Mouse (Mus musculus): ENCODE measurements around the gene Npr1.

The Npr1 gene

GRCm38 (mm10) chr3:90475831-90476611, 10.4 kb upstream of the Npr1 start, which contains the start of gene Ilf2:
Gene Ilf2 (plus strand): TSS chr3:90476126.
- DNase-seq (ENCODE audit: low spot score) = peak; percentile 92

- no peak for DNase-seq (ENCODE audit: low spot score)
Measured at GRCm38 (mm10) chr3:90475151-90475830, 9.6 kb upstream of the Npr1 start.

GRCm38 (mm10) chr3:90472213-90472612, 6.5 kb upstream of the Npr1 start:
- no peak for DNase-seq (ENCODE audit: low spot score)

- DNase-seq (ENCODE audit: low spot score) = no peak
Measured at GRCm38 (mm10) chr3:90467618-90468300, 2.1 kb upstream of the Npr1 start.

GRCm38 (mm10) chr3:90466311-90466766, 673 bp upstream of the Npr1 start:
- peak; percentile 57 for DNase-seq (ENCODE audit: low spot score)

- no peak for DNase-seq (ENCODE audit: low spot score)
Measured at GRCm38 (mm10) chr3:90465081-90465685, 483 bp downstream of the Npr1 start.

- DNase-seq (ENCODE audit: low spot score) = peak; percentile 35
Measured at GRCm38 (mm10) chr3:90464552-90465080, 1.1 kb downstream of the Npr1 start.

DNA sequence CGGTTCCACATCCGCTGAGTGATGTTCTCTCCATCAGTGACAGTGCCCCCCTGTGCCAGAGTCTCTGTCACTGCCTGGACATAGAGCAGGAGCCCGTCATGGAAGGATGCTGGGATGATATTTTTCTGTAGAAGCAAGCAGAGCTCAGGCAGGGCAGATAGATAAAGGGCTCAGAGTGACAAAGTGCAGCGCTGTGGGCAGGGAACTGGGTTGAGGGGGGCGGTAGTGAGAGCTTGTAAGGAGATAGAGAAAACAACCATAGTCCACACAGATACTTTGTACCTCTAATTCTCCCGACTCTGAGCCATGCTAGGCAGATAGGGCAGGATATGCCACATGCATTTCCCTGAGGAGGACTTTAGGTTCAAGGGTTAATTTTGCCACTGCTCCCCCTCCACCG, 3.1 kb downstream of the Npr1 start:
- DNase-seq (ENCODE audit: low spot score) = no peak

DNA sequence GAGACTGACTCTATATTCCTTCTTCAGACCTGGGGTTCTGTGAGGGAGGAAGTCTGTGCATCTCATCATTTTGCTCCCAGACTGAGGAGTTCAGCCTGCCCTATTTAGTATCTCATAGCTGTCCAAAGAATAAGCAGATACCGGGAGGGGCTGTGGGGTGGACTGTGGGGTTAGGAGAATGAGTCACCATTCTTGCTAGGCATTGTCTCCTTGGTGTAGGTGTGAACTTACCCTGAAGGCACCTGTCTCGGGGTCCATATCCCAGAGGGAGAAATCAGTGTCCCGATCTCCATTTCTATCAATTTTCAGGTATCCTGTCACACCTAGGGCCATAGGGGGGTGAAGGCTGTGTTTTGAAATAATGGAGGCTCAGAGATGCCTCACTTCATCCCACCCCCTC, 3.7 kb downstream of the Npr1 start:
- no peak for DNase-seq (ENCODE audit: low spot score)

DNA sequence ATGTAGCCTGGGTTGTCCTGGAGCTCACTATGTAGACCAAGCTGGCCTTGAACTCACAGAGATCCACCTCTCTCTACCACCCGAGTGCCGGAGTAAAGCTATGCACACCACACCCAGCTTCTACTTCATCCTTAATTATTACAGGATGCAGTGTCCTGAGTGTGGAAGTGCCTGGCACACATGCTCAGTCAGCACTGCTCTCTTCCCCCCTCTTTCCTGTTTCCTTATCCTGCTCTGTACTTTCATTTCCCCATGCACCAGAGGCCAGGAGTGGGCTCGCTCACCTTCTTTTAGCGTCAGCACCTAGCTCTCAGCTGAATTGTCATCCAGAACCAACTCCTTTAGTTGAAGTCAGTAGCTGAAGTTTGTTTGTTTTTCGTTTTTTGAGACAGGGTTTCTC, 5.4 kb downstream of the Npr1 start:
- no peak for DNase-seq (ENCODE audit: low spot score)

DNA sequence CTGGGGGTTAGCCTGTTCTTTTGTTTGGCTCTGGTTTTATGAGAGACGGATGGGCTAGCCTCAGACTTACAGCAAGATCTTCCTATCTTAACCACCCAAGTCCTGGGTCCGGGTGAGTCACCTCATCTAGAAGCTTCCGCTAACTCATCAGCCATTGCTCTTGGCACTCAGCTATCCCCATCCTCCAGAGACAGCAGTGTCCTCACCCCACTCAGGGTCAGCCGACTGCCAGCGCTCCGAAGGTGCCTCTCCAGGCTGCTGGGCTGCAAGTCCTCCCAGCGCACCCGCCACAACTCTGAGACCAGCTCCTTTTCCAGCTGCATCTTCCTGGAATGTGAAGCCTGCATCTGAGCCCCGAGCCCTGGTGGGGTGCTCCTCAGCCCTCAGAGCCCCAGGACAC, 5.9 kb downstream of the Npr1 start:
- DNase-seq (ENCODE audit: low spot score) = no peak

DNA sequence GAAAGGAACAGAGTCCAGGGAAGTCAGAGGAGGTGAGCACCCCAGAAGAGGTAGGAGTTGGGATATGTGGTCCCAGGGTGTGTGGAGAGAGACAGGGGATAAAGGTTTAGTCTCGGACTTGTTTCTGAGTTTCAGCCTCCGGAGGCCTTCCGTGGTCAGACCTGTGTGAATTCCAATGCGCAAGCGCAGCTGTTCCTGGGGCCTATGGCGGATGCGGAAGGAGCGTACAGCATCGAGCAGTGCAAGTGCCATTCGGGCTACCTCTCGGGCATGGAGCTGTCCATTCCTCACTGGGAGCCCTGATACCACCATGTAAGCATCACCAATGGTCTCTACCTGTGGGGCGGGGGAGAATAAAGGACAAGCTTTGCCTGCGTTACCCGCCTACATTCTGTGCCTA, 10.7 kb downstream of the Npr1 start:
- no peak for DNase-seq (ENCODE audit: low spot score)

DNA sequence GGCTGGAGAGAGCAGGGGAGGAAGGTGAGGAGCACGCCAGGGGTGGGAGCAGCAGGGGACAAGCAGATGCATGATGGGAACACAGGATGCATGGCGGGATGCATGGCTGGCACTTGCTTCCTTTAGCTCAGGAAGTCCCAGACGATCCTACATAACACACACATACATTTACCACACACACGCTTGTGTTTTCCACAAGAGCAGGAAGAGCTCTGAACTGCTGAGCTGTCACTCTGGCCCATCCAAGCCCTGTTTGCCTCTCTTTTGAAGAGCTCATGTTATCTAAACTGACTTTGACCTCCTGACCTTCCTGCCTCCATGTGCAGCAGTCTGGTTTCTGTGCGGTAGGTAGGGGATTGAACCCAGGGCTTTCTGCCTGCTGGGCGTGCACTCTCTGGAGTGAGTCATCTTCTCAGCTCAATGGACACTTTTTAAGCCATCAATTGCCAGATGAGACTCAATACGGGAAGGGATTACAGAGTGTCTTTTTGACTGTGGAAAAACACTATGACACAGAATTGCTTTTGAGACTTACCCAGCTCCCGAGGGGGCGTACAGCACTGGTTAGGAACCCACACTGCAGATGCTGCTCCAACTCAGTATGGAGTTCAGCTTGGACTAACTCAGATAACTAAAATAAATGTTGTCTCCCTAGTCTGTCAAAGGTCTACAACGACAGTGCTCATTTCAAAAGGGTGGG, 14.1 kb downstream of the Npr1 start:
- no peak for DNase-seq (ENCODE audit: low spot score)

GRCm38 (mm10) chr3:90450874-90451273, 14.8 kb downstream of the Npr1 start:
- DNase-seq (ENCODE audit: low spot score) = no peak

- no peak for DNase-seq (ENCODE audit: low spot score)
Measured at GRCm38 (mm10) chr3:90448626-90449025, 17.0 kb downstream of the Npr1 start.

DNA sequence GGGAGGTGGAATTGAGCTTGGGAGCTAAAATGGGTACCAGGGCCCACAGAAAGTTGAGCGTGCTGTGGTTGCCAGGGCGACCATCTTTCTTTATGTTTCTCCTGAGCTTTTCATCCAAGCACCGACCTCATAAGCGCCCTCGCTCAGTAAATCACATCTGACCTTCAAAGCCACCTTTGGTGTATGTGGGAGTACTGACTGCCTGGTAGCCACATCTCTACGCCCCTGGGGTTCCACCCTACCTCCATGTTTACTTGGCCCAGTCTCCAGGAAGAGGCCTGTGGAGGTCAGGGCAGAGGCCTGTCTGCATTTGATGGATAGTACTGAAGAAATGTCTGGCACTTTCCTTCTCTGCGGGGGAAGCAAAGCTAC, 18.6 kb downstream of the Npr1 start:
- peak; percentile 62 for DNase-seq (ENCODE audit: low spot score)

GRCm38 (mm10) chr3:90446389-90447122, 19.1 kb downstream of the Npr1 start:
- DNase-seq (ENCODE audit: low spot score) = peak; percentile 92

DNA sequence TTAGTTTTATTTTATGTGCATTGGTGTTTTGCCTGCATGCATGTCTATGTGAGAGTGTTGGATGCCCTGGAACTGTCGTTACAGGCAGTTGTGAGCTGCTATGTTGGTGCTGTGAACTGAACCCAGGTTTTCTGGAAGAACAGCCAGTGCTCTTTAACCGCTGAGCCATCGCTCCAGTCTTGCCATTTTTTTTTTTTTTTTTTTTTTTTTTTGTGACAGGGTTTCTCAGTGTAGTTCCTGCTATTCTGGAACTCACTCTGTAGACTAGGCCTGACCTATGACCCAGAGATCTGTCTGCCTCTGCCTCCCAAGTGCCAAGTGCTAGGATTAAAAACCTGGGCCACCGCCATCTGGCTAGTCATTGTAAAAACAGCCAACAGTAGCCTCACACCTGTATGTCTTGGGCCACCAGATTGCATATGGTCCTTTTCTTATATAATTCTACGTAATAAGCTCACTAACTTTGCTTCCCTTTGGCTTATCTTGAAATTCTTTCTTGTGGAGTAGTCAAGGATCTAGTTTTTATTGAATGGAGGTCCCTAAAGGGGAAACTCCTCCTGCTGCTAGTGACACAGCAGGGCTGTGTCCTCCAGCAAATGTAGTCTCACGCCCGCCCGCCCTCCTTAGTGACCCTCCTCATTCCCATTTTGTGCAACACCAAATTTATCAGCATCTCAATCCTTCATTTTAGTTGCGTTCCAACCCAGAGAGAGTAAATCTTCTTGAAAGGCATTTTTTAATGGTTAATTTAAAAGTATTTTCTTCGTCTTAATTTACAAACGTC, 20.1 kb downstream of the Npr1 start:
- no peak for DNase-seq (ENCODE audit: low spot score)

- no peak for DNase-seq (ENCODE audit: low spot score)
Measured at GRCm38 (mm10) chr3:90443977-90444376, 21.7 kb downstream of the Npr1 start.

DNA sequence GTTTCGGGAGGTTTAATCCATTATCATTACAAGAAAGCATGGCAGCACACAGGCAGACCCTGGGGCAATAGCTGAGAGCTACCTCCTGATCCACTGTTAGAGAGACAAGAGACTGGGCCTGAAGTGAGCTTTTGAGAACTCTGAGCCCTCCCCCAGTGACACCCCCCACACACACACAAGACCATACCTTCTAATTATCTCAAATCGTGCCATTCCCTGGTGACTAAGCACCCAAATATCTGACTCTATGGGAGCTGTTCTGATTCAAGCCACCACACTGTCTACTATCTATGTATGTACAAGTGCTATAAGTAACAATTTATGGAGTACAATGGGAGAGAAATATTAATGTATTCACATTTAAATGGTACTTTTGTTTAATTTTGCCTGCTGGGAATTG, 24.9 kb downstream of the Npr1 start:
- no peak for DNase-seq (ENCODE audit: low spot score)
